Mouse (Mus musculus): ENCODE data around the gene Fam133b. TPM values are rescaled to one million over a fixed set of nuclear protein-coding genes. Genes with fewer than 3 reads are reported as not detected.

Gene Fam133b
- polyA plus RNA-seq, 1 experiment, result 10.3 TPM

DNA sequence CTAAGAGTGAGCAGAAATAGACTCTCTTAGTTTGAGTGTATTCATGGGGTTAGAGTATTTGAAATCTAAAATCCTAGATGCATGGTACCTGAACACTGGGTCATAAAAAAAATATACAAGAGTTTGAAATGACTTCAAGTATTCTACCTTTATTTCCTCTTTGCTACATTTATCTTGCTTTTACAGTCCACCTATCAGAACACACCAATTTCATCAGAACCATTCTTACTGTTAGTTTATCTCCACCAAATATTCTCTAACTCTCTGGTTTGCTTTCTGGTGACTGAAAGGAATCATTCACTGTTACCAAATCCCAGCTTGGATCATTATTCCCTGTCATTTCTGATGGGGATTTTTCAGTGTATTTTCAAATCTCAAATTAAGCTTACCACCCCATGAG lies 53.5 kb downstream of the Fam133b start:
- Histone ChIP-seq H3K4me2 (ENCODE audit: low read depth) (peak overlapping the region; percentile 86), H3K79me2 (ENCODE audit: control insufficient read depth, insufficient read depth) (peaks cover 7% of the 10 kb centered on the region), H3ac (ENCODE audit: control insufficient read depth, insufficient read length) (no peak overlapping the region), H3K27me3 (ENCODE audit: control insufficient read depth, insufficient read depth, insufficient read length) (no peaks in the 10 kb centered on the region), H3K4me3 (peak overlapping the region; percentile 93), H3K36me3 (ENCODE audit: control insufficient read depth, insufficient read depth) (no peaks in the 10 kb centered on the region)
- no peak for TF ChIP-seq E2F4 (IDR thresholded peaks at IDR 0.05; ENCODE audit: insufficient read depth)
- TF ChIP-seq TCF12 (IDR thresholded peaks at IDR 0.05; ENCODE audit: insufficient read depth, poor library complexity, severe bottlenecking), result no peak
- TF ChIP-seq TCF3 (IDR thresholded peaks at IDR 0.05; ENCODE audit: insufficient read length, low read depth), result no peak
- TF ChIP-seq MYOG (IDR thresholded peaks at IDR 0.05; ENCODE audit: control insufficient read depth in 1 of 3, insufficient read depth in 1 of 3, insufficient read length in 2 of 3, low read depth in 2 of 3), result no peak
- TF ChIP-seq CEBPB (IDR thresholded peaks at IDR 0.05; ENCODE audit: insufficient read depth, poor library complexity, severe bottlenecking), result no peak
- TF ChIP-seq SRF (IDR thresholded peaks at IDR 0.05; ENCODE audit: control insufficient read depth, insufficient read length, low read depth), result no peak
- no peak for TF ChIP-seq USF1 (IDR thresholded peaks at IDR 0.05; ENCODE audit: low read depth)
- TF ChIP-seq POLR2A (IDR thresholded peaks at IDR 0.05; ENCODE audit: insufficient read length, low read depth), result no peak
- TF ChIP-seq MAX (IDR thresholded peaks at IDR 0.05; ENCODE audit: low read depth), result no peak
- no peak for TF ChIP-seq MYOD1 (IDR thresholded peaks at IDR 0.05; ENCODE audit: control insufficient read depth in 1 of 3, insufficient read length in 2 of 3, low read depth in 2 of 3)
- TF ChIP-seq POLR2AphosphoS2 (IDR thresholded peaks at IDR 0.05; ENCODE audit: insufficient read length, low read depth), result no peak
- TF ChIP-seq REST (IDR thresholded peaks at IDR 0.05; ENCODE audit: insufficient read depth, insufficient read length), result no peak

DNA sequence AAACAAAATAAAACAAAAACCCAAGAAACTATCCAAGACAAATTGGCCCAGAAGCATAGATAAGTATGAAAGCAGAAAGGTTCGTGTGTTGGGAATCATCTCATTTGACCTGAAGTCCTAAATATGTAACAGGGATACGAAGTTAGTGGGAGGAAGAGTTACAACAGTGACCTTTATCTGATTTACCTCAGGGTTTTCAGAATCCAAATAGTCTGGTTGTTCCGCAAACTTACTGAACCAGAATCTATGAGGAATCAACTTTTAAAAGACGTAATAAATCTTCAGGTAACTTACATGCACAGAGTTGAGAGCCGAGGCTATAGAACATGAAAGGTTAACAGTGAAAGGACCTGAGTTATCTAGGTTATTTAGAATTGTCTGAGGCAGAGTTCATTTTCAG lies 55.1 kb downstream of the Fam133b start:
- Histone ChIP-seq H3K4me2 (ENCODE audit: low read depth) (no peak overlapping the region), H3K36me3 (ENCODE audit: control insufficient read depth, insufficient read depth) (no peaks in the 10 kb centered on the region), H3K27me3 (ENCODE audit: control insufficient read depth, insufficient read depth, insufficient read length) (no peaks in the 10 kb centered on the region), H3K4me3 (no peak overlapping the region), H3K79me2 (ENCODE audit: control insufficient read depth, insufficient read depth) (peaks cover 7% of the 10 kb centered on the region), H3ac (ENCODE audit: control insufficient read depth, insufficient read length) (no peak overlapping the region)
- TF ChIP-seq POLR2AphosphoS2 (IDR thresholded peaks at IDR 0.05; ENCODE audit: insufficient read length, low read depth), result no peak
- TF ChIP-seq TCF3 (IDR thresholded peaks at IDR 0.05; ENCODE audit: insufficient read length, low read depth), result no peak
- TF ChIP-seq USF1 (IDR thresholded peaks at IDR 0.05; ENCODE audit: low read depth), result no peak
- no peak for TF ChIP-seq POLR2A (IDR thresholded peaks at IDR 0.05; ENCODE audit: insufficient read length, low read depth)
- no peak for TF ChIP-seq MAX (IDR thresholded peaks at IDR 0.05; ENCODE audit: low read depth)
- no peak for TF ChIP-seq MYOG (IDR thresholded peaks at IDR 0.05; ENCODE audit: control insufficient read depth in 1 of 3, insufficient read depth in 1 of 3, insufficient read length in 2 of 3, low read depth in 2 of 3)
- no peak for TF ChIP-seq E2F4 (IDR thresholded peaks at IDR 0.05; ENCODE audit: insufficient read depth)
- TF ChIP-seq SRF (IDR thresholded peaks at IDR 0.05; ENCODE audit: control insufficient read depth, insufficient read length, low read depth), result no peak
- TF ChIP-seq TCF12 (IDR thresholded peaks at IDR 0.05; ENCODE audit: insufficient read depth, poor library complexity, severe bottlenecking), result no peak
- TF ChIP-seq MYOD1 (IDR thresholded peaks at IDR 0.05; ENCODE audit: control insufficient read depth in 1 of 3, insufficient read length in 2 of 3, low read depth in 2 of 3), result no peak
- TF ChIP-seq CEBPB (IDR thresholded peaks at IDR 0.05; ENCODE audit: insufficient read depth, poor library complexity, severe bottlenecking), result no peak
- TF ChIP-seq REST (IDR thresholded peaks at IDR 0.05; ENCODE audit: insufficient read depth, insufficient read length), result no peak

DNA sequence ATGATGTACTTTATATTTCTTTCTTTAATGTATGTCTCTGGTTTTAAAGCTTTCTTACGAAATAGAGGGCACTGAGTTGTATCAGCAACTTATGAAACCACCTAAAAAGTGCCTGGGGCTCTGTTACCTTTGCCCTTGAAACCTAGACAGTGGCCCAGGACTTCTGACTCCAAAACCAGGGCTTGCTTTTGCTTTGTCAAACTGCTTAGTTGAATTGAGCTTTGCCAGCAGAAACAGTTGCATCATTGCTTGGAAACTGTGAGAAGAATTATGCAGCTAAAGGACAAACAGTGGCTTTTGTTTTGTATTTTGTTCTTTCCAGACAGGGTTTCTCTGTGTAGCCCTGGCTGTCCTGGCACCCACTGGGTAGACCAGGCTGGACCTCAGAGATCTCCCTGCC lies 56.7 kb downstream of the Fam133b start:
- H3K4me3 ChIP-seq, result no peak overlapping the region
- H3K27me3 ChIP-seq (ENCODE audit: control insufficient read depth, insufficient read depth, insufficient read length), result no peaks in the 10 kb centered on the region
- H3ac ChIP-seq (ENCODE audit: control insufficient read depth, insufficient read length), result no peak overlapping the region
- TF ChIP-seq POLR2A (IDR thresholded peaks at IDR 0.05; ENCODE audit: insufficient read length, low read depth), result no peak
- TF ChIP-seq TCF12 (IDR thresholded peaks at IDR 0.05; ENCODE audit: insufficient read depth, poor library complexity, severe bottlenecking), result no peak
- TF ChIP-seq USF1 (IDR thresholded peaks at IDR 0.05; ENCODE audit: low read depth), result no peak
- TF ChIP-seq MYOG (IDR thresholded peaks at IDR 0.05; ENCODE audit: control insufficient read depth in 1 of 3, insufficient read depth in 1 of 3, insufficient read length in 2 of 3, low read depth in 2 of 3), result no peak
- TF ChIP-seq MYOD1 (IDR thresholded peaks at IDR 0.05; ENCODE audit: control insufficient read depth in 1 of 3, insufficient read length in 2 of 3, low read depth in 2 of 3), result no peak
- peaks cover 4% of the 10 kb centered on the region for H3K79me2 ChIP-seq (ENCODE audit: control insufficient read depth, insufficient read depth)
- no peak overlapping the region for H3K4me2 ChIP-seq (ENCODE audit: low read depth)
- peaks cover 7% of the 10 kb centered on the region for H3K36me3 ChIP-seq (ENCODE audit: control insufficient read depth, insufficient read depth)

DNA sequence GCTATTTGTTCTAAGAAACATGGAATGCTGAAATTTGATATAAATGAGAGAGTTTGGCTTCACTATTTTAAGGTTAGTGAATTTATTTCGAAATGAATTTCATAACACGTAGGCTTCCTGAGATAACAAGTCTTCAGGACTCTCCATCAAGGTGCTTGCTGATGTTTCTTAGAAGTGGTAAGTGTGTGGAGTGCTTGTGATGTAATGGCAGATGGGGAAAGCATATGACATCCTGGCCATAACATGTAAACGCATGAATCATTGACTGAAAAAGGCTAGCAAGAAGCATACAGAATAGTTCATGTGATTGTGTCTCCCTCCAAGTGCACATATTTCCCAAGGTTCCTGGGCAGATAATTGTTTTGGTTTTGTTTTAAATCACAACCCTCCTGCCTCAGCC lies 57.2 kb downstream of the Fam133b start:
- no peak for TF ChIP-seq TCF3 (IDR thresholded peaks at IDR 0.05; ENCODE audit: insufficient read length, low read depth)
- TF ChIP-seq MAX (IDR thresholded peaks at IDR 0.05; ENCODE audit: low read depth), result no peak
- TF ChIP-seq USF1 (IDR thresholded peaks at IDR 0.05; ENCODE audit: low read depth), result no peak
- no peak for TF ChIP-seq CEBPB (IDR thresholded peaks at IDR 0.05; ENCODE audit: insufficient read depth, poor library complexity, severe bottlenecking)
- no peak for TF ChIP-seq REST (IDR thresholded peaks at IDR 0.05; ENCODE audit: insufficient read depth, insufficient read length)
- no peak for TF ChIP-seq TCF12 (IDR thresholded peaks at IDR 0.05; ENCODE audit: insufficient read depth, poor library complexity, severe bottlenecking)
- no peak for TF ChIP-seq SRF (IDR thresholded peaks at IDR 0.05; ENCODE audit: control insufficient read depth, insufficient read length, low read depth)
- TF ChIP-seq POLR2A (IDR thresholded peaks at IDR 0.05; ENCODE audit: insufficient read length, low read depth), result no peak
- TF ChIP-seq E2F4 (IDR thresholded peaks at IDR 0.05; ENCODE audit: insufficient read depth), result no peak
- TF ChIP-seq POLR2AphosphoS2 (IDR thresholded peaks at IDR 0.05; ENCODE audit: insufficient read length, low read depth), result no peak
- no peak for TF ChIP-seq MYOG (IDR thresholded peaks at IDR 0.05; ENCODE audit: control insufficient read depth in 1 of 3, insufficient read depth in 1 of 3, insufficient read length in 2 of 3, low read depth in 2 of 3)
- Histone ChIP-seq H3K79me2 (ENCODE audit: control insufficient read depth, insufficient read depth) (no peaks in the 10 kb centered on the region), H3K4me3 (no peak overlapping the region), H3K4me2 (ENCODE audit: low read depth) (no peak overlapping the region), H3K36me3 (ENCODE audit: control insufficient read depth, insufficient read depth) (peaks cover 7% of the 10 kb centered on the region), H3ac (ENCODE audit: control insufficient read depth, insufficient read length) (no peak overlapping the region), H3K27me3 (ENCODE audit: control insufficient read depth, insufficient read depth, insufficient read length) (no peaks in the 10 kb centered on the region)

DNA sequence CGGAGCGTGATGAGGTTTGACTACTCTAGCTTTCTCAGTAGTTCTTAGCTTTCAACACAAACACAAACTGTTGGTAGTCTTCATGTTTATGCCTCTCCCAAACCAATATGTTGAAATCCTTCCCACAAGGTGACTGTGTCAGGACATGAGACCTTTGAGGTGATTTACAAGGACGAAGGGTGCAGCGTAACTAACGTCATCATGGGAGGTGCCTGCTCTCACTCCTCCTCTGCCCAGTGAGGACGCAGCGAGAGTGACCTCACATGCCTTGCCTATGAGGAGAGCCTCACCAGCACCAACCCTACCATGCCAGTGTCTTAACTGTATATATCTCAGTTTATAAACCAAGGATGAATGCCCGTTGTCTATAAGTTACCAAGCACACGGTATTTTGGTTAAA lies 63.5 kb downstream of the Fam133b start:
- H3K36me3 ChIP-seq (ENCODE audit: control insufficient read depth, insufficient read depth), result peaks cover 10% of the 10 kb centered on the region

More for the DNA sequence above, 63.5 kb downstream of the Fam133b start:
- no peak overlapping the region for H3K4me3 ChIP-seq
- H3ac ChIP-seq (ENCODE audit: control insufficient read depth, insufficient read length), result no peak overlapping the region
- H3K4me2 ChIP-seq (ENCODE audit: low read depth), result no peak overlapping the region
- H3K79me2 ChIP-seq (ENCODE audit: control insufficient read depth, insufficient read depth), result no peaks in the 10 kb centered on the region
- no peak for TF ChIP-seq SRF (IDR thresholded peaks at IDR 0.05; ENCODE audit: control insufficient read depth, insufficient read length, low read depth)
- TF ChIP-seq TCF12 (IDR thresholded peaks at IDR 0.05; ENCODE audit: insufficient read depth, poor library complexity, severe bottlenecking), result no peak
- no peak for TF ChIP-seq MAX (IDR thresholded peaks at IDR 0.05; ENCODE audit: low read depth)
- no peak for TF ChIP-seq TCF3 (IDR thresholded peaks at IDR 0.05; ENCODE audit: insufficient read length, low read depth)
- no peak for TF ChIP-seq POLR2AphosphoS2 (IDR thresholded peaks at IDR 0.05; ENCODE audit: insufficient read length, low read depth)
- TF ChIP-seq POLR2A (IDR thresholded peaks at IDR 0.05; ENCODE audit: insufficient read length, low read depth), result no peak
- TF ChIP-seq REST (IDR thresholded peaks at IDR 0.05; ENCODE audit: insufficient read depth, insufficient read length), result no peak
- TF ChIP-seq E2F4 (IDR thresholded peaks at IDR 0.05; ENCODE audit: insufficient read depth), result no peak
- TF ChIP-seq MYOD1 (IDR thresholded peaks at IDR 0.05; ENCODE audit: control insufficient read depth in 1 of 3, insufficient read length in 2 of 3, low read depth in 2 of 3), result no peak
- no peak for TF ChIP-seq USF1 (IDR thresholded peaks at IDR 0.05; ENCODE audit: low read depth)
- no peak for TF ChIP-seq MYOG (IDR thresholded peaks at IDR 0.05; ENCODE audit: control insufficient read depth in 1 of 3, insufficient read depth in 1 of 3, insufficient read length in 2 of 3, low read depth in 2 of 3)
- TF ChIP-seq CEBPB (IDR thresholded peaks at IDR 0.05; ENCODE audit: insufficient read depth, poor library complexity, severe bottlenecking), result no peak
- H3K27me3 ChIP-seq (ENCODE audit: control insufficient read depth, insufficient read depth, insufficient read length), result no peaks in the 10 kb centered on the region

Measured in myocyte (in vitro differentiated cells).